Mouse (Mus musculus) myocyte (in vitro differentiated cells): ENCODE results near the gene Stoml1.

Experiments
- CEBPB ChIP-seq: IDR thresholded peaks from 2 replicates; pipeline ENCODE4 v1.6.1; 2011; ENCODE audit warnings: mild to moderate bottlenecking, moderate library complexity; ENCODE audit not compliant: poor library complexity, insufficient read depth, severe bottlenecking
- POLR2A ChIP-seq: IDR thresholded peaks from one replicate; pipeline ENCODE4 v1.6.1; 2011; ENCODE audit warnings: low read depth, mild to moderate bottlenecking, control low read depth, moderate library complexity; ENCODE audit not compliant: insufficient read length
- USF1 ChIP-seq: IDR thresholded peaks from one replicate; pipeline ENCODE4 v1.6.1; 2011; ENCODE audit warnings: low read depth, mild to moderate bottlenecking, control low read depth, moderate library complexity

DNA sequence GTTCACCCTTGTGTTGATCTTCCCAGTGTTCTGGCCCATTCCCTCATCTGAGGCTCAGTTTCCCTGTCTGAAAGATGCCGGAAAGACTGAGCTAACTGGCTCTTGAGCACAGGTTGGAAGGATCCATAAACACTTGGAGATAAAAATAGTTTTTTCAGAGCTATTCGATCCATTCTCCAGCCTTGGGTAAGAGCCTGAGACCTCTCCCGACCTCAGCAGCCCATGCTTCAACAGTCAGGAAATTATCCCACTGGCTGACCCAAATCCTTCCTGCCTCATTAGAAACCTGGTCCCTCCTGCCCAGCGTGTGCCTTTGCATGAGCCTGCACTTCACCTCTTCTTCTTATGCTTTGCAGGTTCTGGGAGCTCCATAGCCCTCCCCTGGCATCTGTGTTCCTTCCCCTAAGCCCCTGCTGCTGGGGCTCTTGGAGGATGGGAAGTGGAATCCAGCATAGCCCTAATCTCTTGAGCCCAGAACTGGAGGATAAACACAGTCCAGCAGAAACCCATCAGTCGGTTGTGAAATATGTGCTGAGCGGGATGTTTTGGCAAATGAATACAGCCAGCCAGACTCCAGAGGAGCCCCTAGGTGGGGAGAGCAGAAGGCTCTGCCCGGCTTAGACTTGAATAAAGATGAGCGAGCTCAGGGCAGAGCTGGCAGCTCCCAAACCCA lies 50.8 kb downstream of the Stoml1 start:
- TF ChIP-seq USF1 (no peak), CEBPB (no peak), POLR2A (no peak)
